Mouse (Mus musculus) myocyte (in vitro differentiated cells): Measurements from ENCODE around the gene Lif.

Source experiments
- E2F4 ChIP-seq: IDR thresholded peaks from one replicate; pipeline ENCODE4 v1.6.1; 2011; ENCODE audit warnings: mild to moderate bottlenecking, control low read depth, moderate library complexity; ENCODE audit not compliant: insufficient read depth
- MAX ChIP-seq: IDR thresholded peaks from one replicate; pipeline ENCODE4 v1.6.1; 2011; ENCODE audit warnings: low read depth, mild to moderate bottlenecking, control low read depth
- MYOD1 ChIP-seq, 3 experiments: IDR thresholded peaks; one replicate each; pipeline ENCODE4 v1.6.1; 2011; ENCODE audit warnings: control low read depth in 2 of 3, low read depth in 2 of 3, mild to moderate bottlenecking in 2 of 3, moderate library complexity in 1 of 3; ENCODE audit not compliant: insufficient read length in 2 of 3, control insufficient read depth in 1 of 3
- MYOG ChIP-seq, 3 experiments: IDR thresholded peaks; one replicate each; pipeline ENCODE4 v1.6.1; 2011; ENCODE audit warnings: control low read depth in 2 of 3, low read depth in 2 of 3, mild to moderate bottlenecking in 2 of 3; ENCODE audit not compliant: insufficient read length in 2 of 3, control insufficient read depth in 1 of 3, insufficient read depth in 1 of 3
- POLR2A ChIP-seq: IDR thresholded peaks from one replicate; pipeline ENCODE4 v1.6.1; 2011; ENCODE audit warnings: low read depth, mild to moderate bottlenecking, control low read depth, moderate library complexity; ENCODE audit not compliant: insufficient read length
- POLR2AphosphoS2 ChIP-seq: IDR thresholded peaks from one replicate; pipeline ENCODE4 v1.6.1; 2011; ENCODE audit warnings: low read depth, control low read depth; ENCODE audit not compliant: insufficient read length
- REST ChIP-seq: IDR thresholded peaks from one replicate; pipeline ENCODE4 v1.6.1; 2011; ENCODE audit warnings: mild to moderate bottlenecking, control low read depth, moderate library complexity; ENCODE audit not compliant: insufficient read depth, insufficient read length
- SRF ChIP-seq: IDR thresholded peaks from one replicate; pipeline ENCODE4 v1.6.1; 2011; ENCODE audit warnings: low read depth; ENCODE audit not compliant: control insufficient read depth, insufficient read length
- TCF12 ChIP-seq: IDR thresholded peaks from one replicate; pipeline ENCODE4 v1.6.1; 2011; ENCODE audit warnings: mild to moderate bottlenecking, control low read depth; ENCODE audit not compliant: poor library complexity, insufficient read depth, severe bottlenecking
- TCF3 ChIP-seq: IDR thresholded peaks from one replicate; pipeline ENCODE4 v1.6.1; 2011; ENCODE audit warnings: low read depth, control low read depth; ENCODE audit not compliant: insufficient read length
- USF1 ChIP-seq: IDR thresholded peaks from one replicate; pipeline ENCODE4 v1.6.1; 2011; ENCODE audit warnings: low read depth, mild to moderate bottlenecking, control low read depth, moderate library complexity

- TF ChIP-seq POLR2A = no peak
- TF ChIP-seq MAX = no peak
- no peak for TF ChIP-seq E2F4
- no peak for TF ChIP-seq REST
- no peak for TF ChIP-seq MYOG (IDR thresholded peaks at IDR 0.05; ENCODE audit: control insufficient read depth in 1 of 3, insufficient read depth in 1 of 3, insufficient read length in 2 of 3, low read depth in 2 of 3)
- TF ChIP-seq POLR2AphosphoS2 = no peak
- TF ChIP-seq MYOD1 (IDR thresholded peaks at IDR 0.05; ENCODE audit: control insufficient read depth in 1 of 3, insufficient read length in 2 of 3, low read depth in 2 of 3) = no peak
- no peak for TF ChIP-seq TCF3
- TF ChIP-seq TCF12 = no peak
- no peak for TF ChIP-seq USF1
- TF ChIP-seq SRF = no peak
Observed at GRCm38 (mm10) chr11:4306086-4306485, 48.7 kb downstream of the Lif start.
